Mouse (Mus musculus) liver, embryonic 14.5 days (tissue): ENCODE results near the gene Elmo1. TPM values are rescaled to one million over a fixed set of nuclear protein-coding genes. Genes with fewer than 3 reads are reported as not detected.

Experiments
- ATAC-seq: fragments of 200-750 bp; cut with Nextera tagmentation; 2 replicates; pipeline ENCODE4 v1.8.0; 2017; ENCODE audit warnings: moderate number of reproducible peaks, mild to moderate bottlenecking, moderate library complexity; ENCODE audit not compliant: insufficient read depth
- DNase-seq, 3 experiments: peaks; one replicate each; pipeline ENCODE4 v3.0.0-alpha.2; 2012 to 2013; ENCODE audit warnings: low read depth in 3 of 3, low spot score in 3 of 3
- H3K27ac ChIP-seq: fragments of 300-500 bp; sonication (generic); 2 replicates; pipeline ENCODE4 v1.5.1; 2014; ENCODE audit warnings: moderate library complexity, mild to moderate bottlenecking, control low read depth, inconsistent platforms
- H3K27me3 ChIP-seq: fragments of 300-500 bp; sonication (generic); 2 replicates; pipeline ENCODE4 v1.6.1; 2014; ENCODE audit warnings: mild to moderate bottlenecking, low read length, moderate library complexity; ENCODE audit not compliant: control insufficient read depth, insufficient read depth
- H3K36me3 ChIP-seq: fragments of 300-500 bp; sonication (generic); replicated peaks from 2 replicates; pipeline ENCODE4 v1.6.1; 2014; ENCODE audit warnings: low read depth; ENCODE audit not compliant: control insufficient read depth, insufficient read depth
- H3K4me1 ChIP-seq, 2 experiments: fragments of 200-500 bp in 1 of 2; fragments of 300-500 bp in 1 of 2; sonication (generic) in 1 of 2; replicated peaks; 2 replicates each; pipeline ENCODE4 v1.6.1; 2012 to 2014; ENCODE audit warnings: antibody characterized with exemption in 1 of 2, inconsistent platforms in 1 of 2, low read length in 1 of 2; ENCODE audit not compliant: control insufficient read depth in 2 of 2, insufficient read depth in 2 of 2
- H3K4me2 ChIP-seq: fragments of 300-500 bp; sonication (generic); 2 replicates; pipeline ENCODE4 v1.6.1; 2014; ENCODE audit warnings: low read depth, mild to moderate bottlenecking, control low read depth, moderate library complexity
- H3K4me3 ChIP-seq, 2 experiments: fragments of 200-500 bp in 1 of 2; fragments of 300-500 bp in 1 of 2; sonication (generic) in 1 of 2; 2 replicates each; pipeline ENCODE4 v1.5.1; 2012 to 2014; ENCODE audit warnings: low read depth in 2 of 2, low read length in 2 of 2, mild to moderate bottlenecking in 2 of 2, control low read depth in 1 of 2, inconsistent platforms in 1 of 2, moderate library complexity in 1 of 2; ENCODE audit not compliant: insufficient read depth in 1 of 2
- H3K9ac ChIP-seq: fragments of 300-500 bp; sonication (generic); replicated peaks from 2 replicates; pipeline ENCODE4 v1.6.1; 2014; ENCODE audit warnings: mild to moderate bottlenecking, control low read depth, moderate library complexity
- H3K9me3 ChIP-seq: fragments of 300-500 bp; sonication (generic); 2 replicates; pipeline ENCODE4 v1.6.1; 2016; ENCODE audit warnings: low read length, mixed read lengths; ENCODE audit not compliant: control insufficient read depth
- CTCF ChIP-seq: IDR thresholded peaks from 2 replicates; pipeline ENCODE4 v1.5.1; 2016; ENCODE audit warnings: antibody characterized with exemption, low read depth, control low read depth
- EP300 ChIP-seq: IDR thresholded peaks from 2 replicates; pipeline ENCODE4 v1.6.1; 2016; ENCODE audit warnings: antibody characterized with exemption, low read depth
- WGBS: fragments of 180-500 bp; shearing (Covaris S2); extraction: QIAGEN DNeasy Blood & Tissue Kit; methylation state at CpG from one replicate; pipeline ENCODE4 v1.1.7; 2014; ENCODE audit not compliant: insufficient replicate concordance; 5-methylcytosine and 5-hydroxymethylcytosine counted together
- polyA plus RNA-seq, 2 experiments: library from polyadenylated mRNA; depleted of rRNA in 1 of 2; stranded (reverse) in 1 of 2; unstranded in 1 of 2; fragments of >200 nt; fragmentation: Nextera tagmentation in 1 of 2; extraction: Ambion mirVana in 1 of 2; gene quantifications; 2 replicates each; pipeline versions ENCODE4 v1.2.1 to v1.2.3; 2012 to 2014

Gene Elmo1
- polyA plus RNA-seq, 2 experiments: 3.0 to 3.9 TPM

- Histone ChIP-seq H3K9ac (no peak overlapping the region), H3K27ac (peak overlapping the region; percentile 31), H3K4me2 (no peak overlapping the region), H3K27me3 (no peaks in the 10 kb centered on the region), H3K4me1 (peaks cover 42 to 58% of the 10 kb centered on the region in 2 experiments), H3K9me3 (no peaks in the 10 kb centered on the region), H3K4me3 (no peak overlapping the region), H3K36me3 (no peaks in the 10 kb centered on the region)
- TF ChIP-seq CTCF (no peak), EP300 (no peak)
- ATAC-seq (peak; percentile 27), DNase-seq (no peak)
- 42% methylated on average over 4 of the region's 4 CpGs for WGBS
These were observed 37.7 kb downstream of the Elmo1 start for GRCm38 (mm10) chr13:20128097-20128496.

- WGBS: 63% methylated on average over 3 of the region's 3 CpGs
- no peaks in the 10 kb centered on the region for H3K36me3 ChIP-seq
- H3K9me3 ChIP-seq: no peaks in the 10 kb centered on the region
- DNase-seq (no peak), ATAC-seq (no peak)
- peak overlapping the region; percentile 3; the same call in 1 of the 2 replicates for H3K4me2 ChIP-seq
- H3K9ac ChIP-seq: 0 out of 2 replicates have a peak overlapping the region, but pooled peaks have one; percentile 13
- no peak overlapping the region for H3K4me3 ChIP-seq
- peak overlapping the region; percentile 81 for H3K27ac ChIP-seq
- H3K4me1 ChIP-seq: peaks cover 51 to 71% of the 10 kb centered on the region in 2 experiments
- TF ChIP-seq EP300 (no peak), CTCF (no peak)
- H3K27me3 ChIP-seq: no peaks in the 10 kb centered on the region
These were observed 40.3 kb downstream of the Elmo1 start for GRCm38 (mm10) chr13:20130731-20131130.

GRCm38 (mm10) chr13:20131322-20131997 is 41.1 kb downstream of the Elmo1 start:
- Histone ChIP-seq H3K27ac (peak overlapping the region; percentile 81), H3K36me3 (no peaks in the 10 kb centered on the region), H3K9ac (peak overlapping the region; percentile 5; the same call in 1 of the 2 replicates), H3K27me3 (no peaks in the 10 kb centered on the region), H3K4me1 (peaks cover 51 to 68% of the 10 kb centered on the region in 2 experiments), H3K4me3 (peak overlapping the region; percentile 1 to 3; a peak in 2 of 4 replicates), H3K4me2 (peak overlapping the region; percentile 55), H3K9me3 (no peaks in the 10 kb centered on the region)
- TF ChIP-seq EP300: peak; percentile 93
- TF ChIP-seq CTCF: no peak
- DNase-seq (peak; percentile 61 to 75 (median 68)), ATAC-seq (peak; percentile 90)
- 47% methylated on average over 5 of the region's 5 CpGs for WGBS

GRCm38 (mm10) chr13:20131998-20132371 is 41.6 kb downstream of the Elmo1 start:
- WGBS: 57% methylated on average over 4 of the region's 4 CpGs
- TF ChIP-seq EP300 (no peak), CTCF (no peak)
- H3K27ac ChIP-seq: peak overlapping the region; percentile 81
- peak overlapping the region; percentile 55 for H3K4me2 ChIP-seq
- H3K9ac ChIP-seq: peak overlapping the region; percentile 21; the same call in 1 of the 2 replicates
- no peaks in the 10 kb centered on the region for H3K36me3 ChIP-seq
- peaks cover 51 to 67% of the 10 kb centered on the region in 2 experiments for H3K4me1 ChIP-seq
- ATAC-seq (0 out of 2 replicates have a peak, but pooled peaks have one; percentile 1), DNase-seq (no peak)
- H3K9me3 ChIP-seq: no peaks in the 10 kb centered on the region
- no peak overlapping the region for H3K4me3 ChIP-seq
- H3K27me3 ChIP-seq: no peaks in the 10 kb centered on the region

GRCm38 (mm10) chr13:20133602-20134394 is 43.4 kb downstream of the Elmo1 start:
- no peak for DNase-seq
- no peak for TF ChIP-seq CTCF
- TF ChIP-seq EP300: no peak
- H3K36me3 ChIP-seq: no peaks in the 10 kb centered on the region
- peaks cover 51 to 60% of the 10 kb centered on the region in 2 experiments for H3K4me1 ChIP-seq
- peak overlapping the region; percentile 13 for H3K27ac ChIP-seq
- H3K9ac ChIP-seq: no peak overlapping the region
- 38% methylated on average over 6 of the region's 6 CpGs for WGBS
- H3K4me3 ChIP-seq: no peak overlapping the region
- no peaks in the 10 kb centered on the region for H3K27me3 ChIP-seq
- ATAC-seq: no peak
- peak overlapping the region; percentile 15; the same call in 1 of the 2 replicates for H3K4me2 ChIP-seq
- H3K9me3 ChIP-seq: no peaks in the 10 kb centered on the region
